Mouse (Mus musculus): ENCODE results near the gene Sema3f.

The Sema3f gene

DNA sequence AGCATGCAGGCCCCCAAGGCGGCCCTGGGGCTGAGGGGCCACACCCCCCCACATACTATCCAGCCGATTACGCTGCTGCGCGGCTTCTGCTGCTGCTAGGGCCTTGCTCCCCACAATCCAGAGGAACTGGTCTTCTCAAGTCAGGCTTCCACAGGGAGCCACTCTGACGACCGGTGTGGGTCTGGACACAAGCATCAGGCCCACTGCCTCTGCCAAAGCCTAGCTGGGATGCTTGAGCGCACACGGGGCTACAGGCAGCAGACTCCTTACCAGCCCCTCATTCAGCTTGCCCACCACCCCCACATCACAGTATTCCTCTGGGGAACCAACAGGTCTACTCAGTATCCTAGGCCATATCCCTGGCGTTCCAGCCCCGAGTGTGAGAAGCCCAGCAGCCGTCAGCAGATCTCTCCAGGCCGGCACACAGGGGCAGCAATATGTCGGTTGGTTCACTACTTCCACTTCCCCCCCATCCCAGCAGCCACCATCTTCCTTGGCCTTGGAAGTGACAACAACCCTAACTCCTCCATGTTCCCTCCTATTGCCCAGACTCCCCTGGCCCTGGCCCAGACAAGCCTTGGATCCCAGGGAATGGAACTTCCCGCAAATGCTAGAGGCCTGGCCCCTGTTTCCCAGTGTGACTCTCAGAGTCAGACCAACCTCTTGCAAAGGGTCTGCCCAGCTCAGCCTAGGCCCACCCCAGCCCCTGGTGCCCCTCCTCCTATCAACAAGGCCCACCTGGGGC lies 76.4 kb downstream of the Sema3f start:
- DNase-seq (ENCODE audit: low spot score): no peak

DNA sequence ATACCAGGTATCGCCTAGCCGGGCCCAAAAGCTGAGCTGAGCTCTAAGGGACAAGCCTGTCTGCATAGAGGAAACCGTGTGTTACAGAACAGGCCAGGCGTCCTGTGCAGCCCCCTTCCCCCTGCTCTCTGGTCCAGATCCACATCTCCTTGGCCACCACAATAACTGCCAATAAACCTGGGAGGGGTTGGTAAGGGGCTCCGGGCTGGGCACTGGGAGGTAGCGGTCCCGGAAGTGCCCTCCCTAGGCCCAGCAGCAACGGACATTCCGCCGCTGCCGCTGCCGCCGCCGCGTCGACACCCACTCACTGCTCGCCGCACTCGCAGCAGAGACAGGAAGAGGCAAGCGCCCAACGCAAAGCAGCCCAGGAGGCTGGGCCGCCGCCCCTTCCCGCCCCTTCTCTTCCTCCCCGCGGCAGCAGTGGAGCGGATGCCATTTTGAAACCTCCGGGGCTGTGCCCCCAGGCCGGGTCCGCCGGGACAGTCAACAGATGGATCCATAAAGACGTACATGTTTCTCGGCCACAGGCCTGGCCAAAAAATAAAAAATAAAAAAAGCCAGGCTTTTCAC lies 77.1 kb downstream of the Sema3f start:
- peak; percentile 76 for DNase-seq (ENCODE audit: low spot score)

DNA sequence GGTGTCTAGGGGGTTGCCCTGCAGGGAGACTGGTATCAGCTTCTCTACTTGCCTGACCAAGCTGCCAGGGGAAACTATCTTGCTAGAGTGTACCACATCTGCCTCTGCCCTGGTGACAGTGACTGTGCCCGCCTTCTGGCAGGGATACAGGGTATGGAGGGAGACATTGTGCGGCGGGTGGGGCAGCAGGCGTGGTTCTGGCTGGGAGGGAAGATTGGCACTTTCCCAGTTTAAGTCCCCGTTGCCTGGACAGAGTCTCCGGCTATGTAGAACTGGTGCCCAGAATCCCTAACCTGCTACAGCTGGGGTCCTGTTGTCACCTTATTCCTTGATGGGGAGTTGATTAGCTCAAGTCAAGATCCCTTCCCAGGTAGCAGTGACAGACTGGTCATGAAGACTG lies 77.8 kb downstream of the Sema3f start:
- no peak for DNase-seq (ENCODE audit: low spot score)

DNA sequence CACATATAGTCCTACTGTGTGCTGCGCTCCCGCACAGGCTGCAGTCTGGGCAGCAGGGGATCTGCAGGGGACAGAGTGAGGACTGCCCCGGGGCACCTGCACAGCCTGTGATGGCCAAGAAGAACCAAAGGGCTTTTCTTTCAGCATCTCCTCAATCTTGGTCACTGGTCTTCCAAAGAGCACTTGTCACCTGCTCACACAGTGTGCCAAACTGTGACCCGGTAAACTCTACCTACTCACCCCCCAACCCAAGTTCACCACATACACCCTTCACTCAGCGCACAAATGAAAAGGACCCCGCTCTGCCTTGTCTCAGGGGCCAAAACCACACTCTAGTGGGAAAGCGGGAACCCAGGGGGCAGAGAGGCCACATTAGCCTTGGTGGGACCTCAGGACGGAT lies 78.4 kb downstream of the Sema3f start:
- no peak for DNase-seq (ENCODE audit: low spot score)

Data from ovary, adult 18-20 months (tissue).